Mouse (Mus musculus) neural tube, embryonic 11.5 days (tissue): ENCODE data around the gene Susd3. TPM values are rescaled to one million over a fixed set of nuclear protein-coding genes. Genes with fewer than 3 reads are reported as not detected.
A peak's percentile ranks its signal among the peaks of the same experiment; 100 is the strongest.

Experiments
- ATAC-seq: fragments of 200-750 bp; cut with Nextera tagmentation; 2 replicates; pipeline ENCODE4 v1.8.0; 2017; ENCODE audit warnings: moderate number of reproducible peaks, mild to moderate bottlenecking, moderate TSS enrichment, moderate library complexity; ENCODE audit not compliant: insufficient read depth, low FRiP score, low TSS enrichment
- DNase-seq: peaks from one replicate; pipeline ENCODE4 v3.0.0-alpha.2; 2015; ENCODE audit warnings: low spot score
- H3K27ac ChIP-seq: fragments of 300-500 bp; sonication (generic); 2 replicates; pipeline ENCODE4 v1.5.1; 2014; ENCODE audit warnings: low read depth, mild to moderate bottlenecking, low read length
- H3K27me3 ChIP-seq: fragments of 300-500 bp; sonication (generic); 2 replicates; pipeline ENCODE4 v1.6.1; 2014; ENCODE audit warnings: mild to moderate bottlenecking, low read length, mixed read lengths; ENCODE audit not compliant: control insufficient read depth, insufficient read depth
- H3K36me3 ChIP-seq: fragments of 300-500 bp; sonication (generic); 2 replicates; pipeline ENCODE4 v1.6.1; 2014; ENCODE audit warnings: mild to moderate bottlenecking, low read length, moderate library complexity, mixed read lengths; ENCODE audit not compliant: control insufficient read depth, insufficient read depth
- H3K4me1 ChIP-seq: fragments of 300-500 bp; sonication (generic); 2 replicates; pipeline ENCODE4 v1.6.1; 2014; ENCODE audit warnings: low read length, mixed read lengths; ENCODE audit not compliant: control insufficient read depth, insufficient read depth
- H3K4me2 ChIP-seq: fragments of 300-500 bp; sonication (generic); 2 replicates; pipeline ENCODE4 v1.6.1; 2014; ENCODE audit warnings: low read depth, mild to moderate bottlenecking, moderate library complexity
- H3K4me3 ChIP-seq: fragments of 300-500 bp; sonication (generic); 2 replicates; pipeline ENCODE4 v1.5.1; 2014; ENCODE audit warnings: low read depth, low read length
- H3K9ac ChIP-seq: fragments of 300-500 bp; sonication (generic); 2 replicates; pipeline ENCODE4 v1.6.1; 2014; ENCODE audit warnings: mild to moderate bottlenecking, low read length
- H3K9me3 ChIP-seq: fragments of 300-500 bp; sonication (generic); 2 replicates; pipeline ENCODE4 v1.6.1; 2016; ENCODE audit warnings: low read length; ENCODE audit not compliant: control insufficient read depth
- WGBS: fragments of 180-500 bp; shearing (Covaris S2); extraction: QIAGEN DNeasy Blood & Tissue Kit; methylation state at CpG from one replicate; pipeline ENCODE4 v1.1.7; 2014; 5-methylcytosine and 5-hydroxymethylcytosine counted together
- polyA plus RNA-seq: library from polyadenylated mRNA; unstranded; fragments of >200 nt; fragmentation: Nextera tagmentation; extraction: Ambion mirVana; gene quantifications from 2 replicates; pipeline ENCODE4 v1.2.1, GENCODE M21; 2014

Gene Susd3
- polyA plus RNA-seq, 1 experiment from 2014 or later, result 1.2 TPM

GRCm38 (mm10) chr13:49189970-49190870, 58.3 kb downstream of the Susd3 start:
- H3K27me3 ChIP-seq, result no peaks in the 10 kb centered on the region
- no peak for DNase-seq
- no peak overlapping the region for H3K4me3 ChIP-seq
- no peak overlapping the region for H3K4me2 ChIP-seq
- no peak for ATAC-seq
- no peaks in the 10 kb centered on the region for H3K36me3 ChIP-seq
- H3K4me1 ChIP-seq, result peaks cover 18% of the 10 kb centered on the region
- H3K27ac ChIP-seq, result no peak overlapping the region
- H3K9me3 ChIP-seq, result no peaks in the 10 kb centered on the region
- no peak overlapping the region for H3K9ac ChIP-seq
- WGBS, result 76% methylated on average over 12 of the region's 12 CpGs

GRCm38 (mm10) chr13:49188966-49189360, 59.5 kb downstream of the Susd3 start:
- WGBS, result 58% methylated on average over 2 of the region's 2 CpGs
- no peak overlapping the region for H3K9ac ChIP-seq

GRCm38 (mm10) chr13:49188219-49188965, 60.1 kb downstream of the Susd3 start:
- ATAC-seq (peak; percentile 7; the same call in 1 of the 2 replicates), DNase-seq (no peak)
- no peak overlapping the region for H3K27ac ChIP-seq
- H3K4me3 ChIP-seq, result peak overlapping the region; percentile 64
- H3K27me3 ChIP-seq, result no peaks in the 10 kb centered on the region
- peak overlapping the region; percentile 54; the same call in 1 of the 2 replicates for H3K9ac ChIP-seq
- WGBS, result 27% methylated on average over 15 of the region's 15 CpGs
- peak overlapping the region; percentile 99 for H3K4me2 ChIP-seq
- H3K4me1 ChIP-seq, result peaks cover 18% of the 10 kb centered on the region
- H3K9me3 ChIP-seq, result no peaks in the 10 kb centered on the region
- H3K36me3 ChIP-seq, result no peaks in the 10 kb centered on the region

More at GRCm38 (mm10) chr13:49188966-49189360, 59.5 kb downstream of the Susd3 start:
- no peaks in the 10 kb centered on the region for H3K27me3 ChIP-seq
- H3K4me3 ChIP-seq, result no peak overlapping the region
- H3K4me2 ChIP-seq, result no peak overlapping the region
- ATAC-seq, result no peak
- peaks cover 18% of the 10 kb centered on the region for H3K4me1 ChIP-seq
- no peaks in the 10 kb centered on the region for H3K36me3 ChIP-seq
- no peaks in the 10 kb centered on the region for H3K9me3 ChIP-seq
- no peak for DNase-seq
- H3K27ac ChIP-seq, result no peak overlapping the region

- no peaks in the 10 kb centered on the region for H3K27me3 ChIP-seq
- peak within 1 kb of the TSS; percentile 64 for H3K4me3 ChIP-seq
- no peaks in the 10 kb centered on the region for H3K36me3 ChIP-seq
- H3K4me2 ChIP-seq, result peak within 1 kb of the TSS; percentile 99
- ATAC-seq (peak; percentile 86), DNase-seq (peak; percentile 83)
- no peak within 1 kb of the TSS for H3K27ac ChIP-seq
- peaks cover 18% of the 10 kb centered on the region for H3K4me1 ChIP-seq
- WGBS, result under 1% methylated on average over 50 of the region's 87 CpGs
- H3K9me3 ChIP-seq, result no peaks in the 10 kb centered on the region
- H3K9ac ChIP-seq, result peak within 1 kb of the TSS; percentile 54
These were observed 61.0 kb downstream of the Susd3 start, which contains the start of gene Ninj1 for GRCm38 (mm10) chr13:49187288-49188218. Gene Ninj1, plus strand, starts transcription at chr13:49187485.

GRCm38 (mm10) chr13:49186798-49187287, 61.7 kb downstream of the Susd3 start:
- H3K4me1 ChIP-seq, result peaks cover 16% of the 10 kb centered on the region
- WGBS, result 17% methylated on average over 11 of the region's 11 CpGs
- peak overlapping the region; percentile 54 for H3K9ac ChIP-seq
- no peak overlapping the region for H3K27ac ChIP-seq
- ATAC-seq (no peak), DNase-seq (no peak)
- H3K27me3 ChIP-seq, result no peaks in the 10 kb centered on the region
- H3K4me3 ChIP-seq, result peak overlapping the region; percentile 64
- peak overlapping the region; percentile 99 for H3K4me2 ChIP-seq
- H3K36me3 ChIP-seq, result no peaks in the 10 kb centered on the region
- H3K9me3 ChIP-seq, result no peaks in the 10 kb centered on the region

GRCm38 (mm10) chr13:49183646-49184045, 64.9 kb downstream of the Susd3 start:
- Histone ChIP-seq H3K27me3 (no peaks in the 10 kb centered on the region), H3K27ac (no peak overlapping the region), H3K4me2 (no peak overlapping the region), H3K36me3 (no peaks in the 10 kb centered on the region), H3K4me3 (no peak overlapping the region), H3K9me3 (no peaks in the 10 kb centered on the region), H3K9ac (no peak overlapping the region), H3K4me1 (peaks cover 7% of the 10 kb centered on the region)
- WGBS, result 54% methylated on average over 5 of the region's 5 CpGs
- DNase-seq (no peak), ATAC-seq (no peak)

- no peak for DNase-seq
- Histone ChIP-seq H3K36me3 (no peaks in the 10 kb centered on the region), H3K9ac (no peak overlapping the region), H3K4me2 (no peak overlapping the region), H3K4me3 (no peak overlapping the region), H3K27ac (no peak overlapping the region), H3K9me3 (no peaks in the 10 kb centered on the region), H3K4me1 (peaks cover 7% of the 10 kb centered on the region), H3K27me3 (no peaks in the 10 kb centered on the region)
- no peak for ATAC-seq
- WGBS, result 80% methylated on average over 5 of the region's 5 CpGs
These were observed 65.3 kb downstream of the Susd3 start for GRCm38 (mm10) chr13:49183161-49183560.

- no peaks in the 10 kb centered on the region for H3K27me3 ChIP-seq
- 89% methylated on average over 3 of the region's 3 CpGs for WGBS
These were observed 67.0 kb downstream of the Susd3 start for GRCm38 (mm10) chr13:49181411-49181984.

More at GRCm38 (mm10) chr13:49181411-49181984, 67.0 kb downstream of the Susd3 start:
- Histone ChIP-seq H3K9me3 (no peaks in the 10 kb centered on the region), H3K27ac (no peak overlapping the region), H3K9ac (no peak overlapping the region), H3K4me1 (no peaks in the 10 kb centered on the region), H3K4me2 (no peak overlapping the region), H3K4me3 (no peak overlapping the region), H3K36me3 (no peaks in the 10 kb centered on the region)
- DNase-seq (no peak), ATAC-seq (no peak)
